Mouse (Mus musculus) layer of hippocampus, adult 2 months (tissue): ENCODE data around the gene Sema6d. TPM values are rescaled to one million over a fixed set of nuclear protein-coding genes. Genes with fewer than 3 reads are reported as not detected.
A peak's percentile ranks its signal among the peaks of the same experiment; 100 is the strongest.

Experiments used
- DNase-seq, 2 experiments: peaks; one replicate each; pipeline ENCODE4 v3.0.0; 2022; ENCODE audit warnings: low spot score in 2 of 2
- H3K27ac ChIP-seq: fragments of 200-600 bp; 2 replicates; pipeline ENCODE4 v1.8.1; 2022
- H3K4me3 ChIP-seq: fragments of 200-600 bp; 2 replicates; pipeline ENCODE4 v1.8.1; 2022; ENCODE audit warnings: mild to moderate bottlenecking
- CTCF ChIP-seq: fragments of 200-600 bp; conservative IDR thresholded peaks from 2 replicates; pipeline ENCODE4 v1.8.1; 2022; ENCODE audit warnings: antibody characterized with exemption, mild to moderate bottlenecking, moderate library complexity
- total RNA-seq, 2 experiments: library from RNA; stranded (reverse); gene quantifications; 2 replicates each; pipeline ENCODE4 v1.2.3; 2021

Gene Sema6d
- total RNA-seq, 2 experiments from 2014 or later, result 50.0 to 58.7 TPM

- no peak for TF ChIP-seq CTCF
- H3K4me3 ChIP-seq, result no peak overlapping the region
- DNase-seq, result no peak
- no peak overlapping the region for H3K27ac ChIP-seq
These were observed 354.4 kb downstream of the Sema6d start for GRCm38 (mm10) chr2:124444199-124444598.

- H3K27ac ChIP-seq, result no peak overlapping the region
- no peak for TF ChIP-seq CTCF
- DNase-seq, result no peak
- H3K4me3 ChIP-seq, result no peak overlapping the region
These were observed 366.1 kb downstream of the Sema6d start for GRCm38 (mm10) chr2:124455881-124456280.

GRCm38 (mm10) chr2:124456999-124457398 lies 367.2 kb downstream of the Sema6d start:
- Histone ChIP-seq H3K4me3 (no peak overlapping the region), H3K27ac (no peak overlapping the region)
- no peak for DNase-seq
- no peak for TF ChIP-seq CTCF

- no peak for DNase-seq
- no peak for TF ChIP-seq CTCF
- no peak overlapping the region for H3K4me3 ChIP-seq
- H3K27ac ChIP-seq, result peak overlapping the region; percentile 40
These were observed 368.3 kb downstream of the Sema6d start for GRCm38 (mm10) chr2:124458028-124458427.

GRCm38 (mm10) chr2:124460956-124461355 lies 371.2 kb downstream of the Sema6d start:
- no peak for DNase-seq
- no peak for TF ChIP-seq CTCF
- Histone ChIP-seq H3K27ac (no peak overlapping the region), H3K4me3 (no peak overlapping the region)

- DNase-seq, result no peak
- H3K4me3 ChIP-seq, result no peak overlapping the region
- TF ChIP-seq CTCF, result no peak
- no peak overlapping the region; the same call in 1 of the 2 replicates for H3K27ac ChIP-seq
These were observed 371.6 kb downstream of the Sema6d start for GRCm38 (mm10) chr2:124461378-124461851.

- no peak overlapping the region for H3K4me3 ChIP-seq
- no peak for TF ChIP-seq CTCF
- H3K27ac ChIP-seq, result no peak overlapping the region
- no peak for DNase-seq
These were observed 375.5 kb downstream of the Sema6d start for GRCm38 (mm10) chr2:124465004-124465946.

GRCm38 (mm10) chr2:124467429-124467828 lies 377.7 kb downstream of the Sema6d start:
- Histone ChIP-seq H3K4me3 (no peak overlapping the region), H3K27ac (no peak overlapping the region)
- DNase-seq, result no peak
- no peak for TF ChIP-seq CTCF

GRCm38 (mm10) chr2:124470346-124471042 lies 380.7 kb downstream of the Sema6d start:
- TF ChIP-seq CTCF, result no peak
- Histone ChIP-seq H3K27ac (0 out of 2 replicates have a peak overlapping the region, but pooled peaks have one; percentile 2), H3K4me3 (no peak overlapping the region)
- DNase-seq, result no peak

GRCm38 (mm10) chr2:124472674-124473507 lies 383.1 kb downstream of the Sema6d start:
- TF ChIP-seq CTCF, result no peak
- no peak for DNase-seq

GRCm38 (mm10) chr2:124477904-124478303 lies 388.1 kb downstream of the Sema6d start:
- DNase-seq, result no peak
- no peak for TF ChIP-seq CTCF
- H3K27ac ChIP-seq, result no peak overlapping the region
- no peak overlapping the region for H3K4me3 ChIP-seq

More at GRCm38 (mm10) chr2:124472674-124473507, 383.1 kb downstream of the Sema6d start:
- no peak overlapping the region for H3K27ac ChIP-seq
- no peak overlapping the region for H3K4me3 ChIP-seq

- no peak overlapping the region for H3K27ac ChIP-seq
- no peak for TF ChIP-seq CTCF
- DNase-seq, result no peak
These were observed 388.8 kb downstream of the Sema6d start for GRCm38 (mm10) chr2:124478526-124478925.

More at GRCm38 (mm10) chr2:124478526-124478925, 388.8 kb downstream of the Sema6d start:
- H3K4me3 ChIP-seq, result no peak overlapping the region
